Mouse (Mus musculus): ENCODE data around the gene Itprip. TPM values are rescaled to one million over a fixed set of nuclear protein-coding genes. Genes with fewer than 3 reads are reported as not detected.

The Itprip gene
- total and polyA plus RNA-seq, 2 experiments from 2014 or later, result 1.5 to 3.5 TPM

- Histone ChIP-seq H3K9me3 (ENCODE audit: low read length) (no peaks in the 10 kb centered on the region), H3K4me2 (ENCODE audit: low read depth, low read length, poor library complexity, severe bottlenecking) (peak within 1 kb of the TSS; percentile 69), H3K36me3 (ENCODE audit: insufficient read depth, low read length) (no peaks in the 10 kb centered on the region), H3K27me3 (ENCODE audit: insufficient read depth, low read length) (no peaks in the 10 kb centered on the region), H3K9ac (replicated peaks; ENCODE audit: low read length, poor library complexity, severe bottlenecking) (peak within 1 kb of the TSS; percentile 46), H3K4me3 (ENCODE audit: low read depth, low read length) (peak within 1 kb of the TSS; percentile 36), H3K4me1 (ENCODE audit: insufficient read depth, low read length) (no peaks in the 10 kb centered on the region), H3K27ac (ENCODE audit: low read depth, low read length) (peak within 1 kb of the TSS; percentile 33)
- peak; percentile 88 for ATAC-seq (ENCODE audit: low FRiP score)
- WGBS, result 3% methylated on average over 41 of the region's 41 CpGs
- peak; percentile 89 for DNase-seq (ENCODE audit: low spot score)
- TF ChIP-seq CTCF (IDR thresholded peaks at IDR 0.05), result peak; percentile 60
Observed at GRCm38 (mm10) chr19:47937443-47938406, 18.6 kb upstream of the Itprip start, which contains the start of gene Cfap58. TSS of gene Cfap58 (plus strand) at chr19:47937675.

DNA sequence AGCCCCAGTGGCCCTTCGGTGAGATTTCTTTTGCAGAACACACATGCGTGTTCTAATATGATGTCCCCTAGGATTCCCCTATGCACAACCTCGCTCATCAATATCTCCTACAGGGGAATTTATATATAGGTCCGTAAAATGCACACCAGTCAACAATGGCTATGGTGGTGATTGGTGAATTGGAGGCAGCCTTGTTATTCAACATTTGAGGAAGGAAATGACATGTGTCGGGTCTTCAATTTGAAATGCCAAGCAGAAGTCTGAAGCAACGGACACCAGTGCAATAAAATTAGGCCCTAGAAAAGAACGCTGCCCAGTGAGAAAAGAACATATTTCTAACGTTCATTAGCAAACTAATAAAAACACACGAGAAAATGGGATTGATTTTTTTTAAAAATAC is 17.8 kb upstream of the Itprip start:
- Histone ChIP-seq H3K36me3 (ENCODE audit: insufficient read depth, low read length) (no peaks in the 10 kb centered on the region), H3K4me1 (ENCODE audit: insufficient read depth, low read length) (no peaks in the 10 kb centered on the region), H3K9me3 (ENCODE audit: low read length) (no peaks in the 10 kb centered on the region), H3K4me3 (ENCODE audit: low read depth, low read length) (peak overlapping the region; percentile 36; the same call in 1 of the 2 replicates), H3K27me3 (ENCODE audit: insufficient read depth, low read length) (no peaks in the 10 kb centered on the region), H3K27ac (ENCODE audit: low read depth, low read length) (0 out of 2 replicates have a peak overlapping the region, but pooled peaks have one; percentile 32), H3K9ac (replicated peaks; ENCODE audit: low read length, poor library complexity, severe bottlenecking) (no peak overlapping the region), H3K4me2 (ENCODE audit: low read depth, low read length, poor library complexity, severe bottlenecking) (peak overlapping the region; percentile 69)
- TF ChIP-seq CTCF (IDR thresholded peaks at IDR 0.05), result no peak
- ATAC-seq (ENCODE audit: low FRiP score) (no peak), DNase-seq (ENCODE audit: low spot score) (no peak)
- 62% methylated on average over 9 of the region's 9 CpGs for WGBS

DNA sequence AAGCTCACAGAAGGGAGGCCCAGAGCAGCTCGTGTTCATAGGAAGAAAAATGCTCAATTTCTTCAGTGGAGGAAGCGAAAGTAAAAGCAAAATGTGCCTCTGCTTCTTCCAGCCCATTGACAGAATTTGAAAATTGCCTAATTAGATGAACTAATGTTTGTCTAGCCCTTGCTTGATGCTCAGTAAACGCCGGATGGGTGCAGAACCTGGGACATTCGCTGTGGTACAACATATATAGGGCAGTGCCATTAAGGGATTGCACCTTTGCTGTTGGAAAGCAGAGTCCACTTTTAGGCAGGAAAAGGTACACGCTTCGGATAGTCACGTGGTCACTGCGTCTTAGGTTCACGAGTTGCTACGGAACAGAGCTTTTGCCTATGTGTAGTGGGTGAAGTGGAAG is 17.4 kb upstream of the Itprip start:
- Histone ChIP-seq H3K9ac (replicated peaks; ENCODE audit: low read length, poor library complexity, severe bottlenecking) (no peak overlapping the region), H3K4me2 (ENCODE audit: low read depth, low read length, poor library complexity, severe bottlenecking) (no peak overlapping the region), H3K36me3 (ENCODE audit: insufficient read depth, low read length) (no peaks in the 10 kb centered on the region), H3K27ac (ENCODE audit: low read depth, low read length) (no peak overlapping the region), H3K9me3 (ENCODE audit: low read length) (no peaks in the 10 kb centered on the region), H3K27me3 (ENCODE audit: insufficient read depth, low read length) (no peaks in the 10 kb centered on the region), H3K4me3 (ENCODE audit: low read depth, low read length) (no peak overlapping the region), H3K4me1 (ENCODE audit: insufficient read depth, low read length) (no peaks in the 10 kb centered on the region)
- DNase-seq (ENCODE audit: low spot score) (no peak), ATAC-seq (ENCODE audit: low FRiP score) (no peak)
- TF ChIP-seq CTCF (IDR thresholded peaks at IDR 0.05), result no peak
- 91% methylated on average over 11 of the region's 11 CpGs for WGBS

GRCm38 (mm10) chr19:47935530-47935929 is 16.4 kb upstream of the Itprip start:
- Histone ChIP-seq H3K9ac (replicated peaks; ENCODE audit: low read length, poor library complexity, severe bottlenecking) (no peak overlapping the region), H3K27me3 (ENCODE audit: insufficient read depth, low read length) (no peaks in the 10 kb centered on the region), H3K9me3 (ENCODE audit: low read length) (no peaks in the 10 kb centered on the region), H3K4me1 (ENCODE audit: insufficient read depth, low read length) (no peaks in the 10 kb centered on the region), H3K4me3 (ENCODE audit: low read depth, low read length) (no peak overlapping the region), H3K27ac (ENCODE audit: low read depth, low read length) (no peak overlapping the region), H3K4me2 (ENCODE audit: low read depth, low read length, poor library complexity, severe bottlenecking) (no peak overlapping the region), H3K36me3 (ENCODE audit: insufficient read depth, low read length) (no peaks in the 10 kb centered on the region)
- 87% methylated on average over 6 of the region's 6 CpGs for WGBS
- no peak for DNase-seq (ENCODE audit: low spot score)
- TF ChIP-seq CTCF (IDR thresholded peaks at IDR 0.05), result no peak
- no peak for ATAC-seq (ENCODE audit: low FRiP score)

DNA sequence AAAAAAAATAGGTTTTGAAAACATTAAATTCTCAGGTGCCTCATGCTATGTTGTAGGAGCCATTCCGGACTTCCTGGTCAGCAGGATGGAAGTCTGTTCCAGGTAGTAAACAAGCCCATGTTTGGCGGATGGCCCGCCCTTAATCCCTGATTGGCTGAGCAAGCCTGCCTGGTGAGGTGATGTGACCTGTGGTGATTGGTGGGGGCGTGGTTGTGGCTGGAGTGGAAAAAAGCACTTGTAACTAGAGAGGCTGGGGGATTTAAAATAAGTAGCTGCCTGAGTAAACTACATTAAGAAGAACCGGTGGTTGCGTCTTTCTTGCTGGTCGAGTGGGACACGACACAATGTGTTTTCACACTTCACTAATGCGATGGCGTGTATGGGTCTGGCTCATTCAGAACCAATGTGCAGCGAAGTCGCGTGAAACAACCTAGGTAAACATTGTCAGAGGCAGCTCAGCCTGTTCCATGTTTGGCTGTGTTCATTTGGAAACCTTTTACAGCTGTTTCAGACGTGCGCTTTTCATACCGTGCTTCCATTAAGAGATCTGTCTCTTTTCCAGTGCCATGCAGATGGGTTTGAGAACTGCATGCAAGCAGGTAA is 15.6 kb upstream of the Itprip start:
- Histone ChIP-seq H3K27ac (ENCODE audit: low read depth, low read length) (no peak overlapping the region), H3K9me3 (ENCODE audit: low read length) (no peaks in the 10 kb centered on the region), H3K4me3 (ENCODE audit: low read depth, low read length) (no peak overlapping the region), H3K4me2 (ENCODE audit: low read depth, low read length, poor library complexity, severe bottlenecking) (no peak overlapping the region), H3K4me1 (ENCODE audit: insufficient read depth, low read length) (no peaks in the 10 kb centered on the region), H3K27me3 (ENCODE audit: insufficient read depth, low read length) (no peaks in the 10 kb centered on the region), H3K36me3 (ENCODE audit: insufficient read depth, low read length) (no peaks in the 10 kb centered on the region), H3K9ac (replicated peaks; ENCODE audit: low read length, poor library complexity, severe bottlenecking) (no peak overlapping the region)
- DNase-seq (ENCODE audit: low spot score) (no peak), ATAC-seq (ENCODE audit: low FRiP score) (no peak)
- WGBS, result 76% methylated on average over 16 of the region's 16 CpGs
- TF ChIP-seq CTCF (IDR thresholded peaks at IDR 0.05), result no peak

DNA sequence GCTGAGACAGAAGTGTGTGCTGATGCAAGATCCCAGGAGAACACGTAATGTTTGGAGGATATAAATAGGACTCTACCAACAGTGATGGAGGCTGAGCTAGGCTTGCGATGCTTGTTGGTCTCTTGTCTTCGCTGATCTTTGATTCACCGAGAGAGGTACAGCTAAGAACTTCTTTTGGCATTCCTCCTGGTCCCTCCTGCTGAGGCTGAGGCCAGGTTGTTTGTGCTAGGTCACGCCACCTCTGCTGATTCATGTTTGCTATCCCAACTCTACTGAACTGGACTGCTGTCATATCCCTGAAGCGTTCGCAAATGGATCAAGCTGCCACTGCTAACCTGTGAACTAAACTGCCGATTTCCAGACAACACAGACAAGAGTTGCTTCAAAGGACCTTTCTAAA is 15.0 kb upstream of the Itprip start:
- no peak for TF ChIP-seq CTCF (IDR thresholded peaks at IDR 0.05)
- Histone ChIP-seq H3K9me3 (ENCODE audit: low read length) (no peaks in the 10 kb centered on the region), H3K36me3 (ENCODE audit: insufficient read depth, low read length) (no peaks in the 10 kb centered on the region), H3K4me2 (ENCODE audit: low read depth, low read length, poor library complexity, severe bottlenecking) (no peak overlapping the region), H3K27me3 (ENCODE audit: insufficient read depth, low read length) (no peaks in the 10 kb centered on the region), H3K4me3 (ENCODE audit: low read depth, low read length) (no peak overlapping the region), H3K4me1 (ENCODE audit: insufficient read depth, low read length) (no peaks in the 10 kb centered on the region), H3K9ac (replicated peaks; ENCODE audit: low read length, poor library complexity, severe bottlenecking) (no peak overlapping the region), H3K27ac (ENCODE audit: low read depth, low read length) (no peak overlapping the region)
- DNase-seq (ENCODE audit: low spot score) (no peak), ATAC-seq (ENCODE audit: low FRiP score) (no peak)
- WGBS, result 91% methylated on average over 8 of the region's 8 CpGs

All from midbrain, postnatal 0 days (tissue).